Mouse (Mus musculus) mouse embryonic stem cell (cell line): ENCODE data around the gene Slc29a2.

Source experiments
- in situ Hi-C, 2 experiments: fragments of 300-500 bp; cut with MboI; formaldehyde crosslinking; loops; 1 replicate in 1 of 2; 3 replicates in 1 of 2; pipeline ENCODE4 v1.14.3; 2019 to 2020; ENCODE audit warnings: low sequenced_read_pairs in 2 of 2, low pct_unique_long_range_greater_than_20kb in 1 of 2, mixed read lengths in 1 of 2; ENCODE audit not compliant: unreplicated experiment in 1 of 2

Slc29a2 gene

DNA sequence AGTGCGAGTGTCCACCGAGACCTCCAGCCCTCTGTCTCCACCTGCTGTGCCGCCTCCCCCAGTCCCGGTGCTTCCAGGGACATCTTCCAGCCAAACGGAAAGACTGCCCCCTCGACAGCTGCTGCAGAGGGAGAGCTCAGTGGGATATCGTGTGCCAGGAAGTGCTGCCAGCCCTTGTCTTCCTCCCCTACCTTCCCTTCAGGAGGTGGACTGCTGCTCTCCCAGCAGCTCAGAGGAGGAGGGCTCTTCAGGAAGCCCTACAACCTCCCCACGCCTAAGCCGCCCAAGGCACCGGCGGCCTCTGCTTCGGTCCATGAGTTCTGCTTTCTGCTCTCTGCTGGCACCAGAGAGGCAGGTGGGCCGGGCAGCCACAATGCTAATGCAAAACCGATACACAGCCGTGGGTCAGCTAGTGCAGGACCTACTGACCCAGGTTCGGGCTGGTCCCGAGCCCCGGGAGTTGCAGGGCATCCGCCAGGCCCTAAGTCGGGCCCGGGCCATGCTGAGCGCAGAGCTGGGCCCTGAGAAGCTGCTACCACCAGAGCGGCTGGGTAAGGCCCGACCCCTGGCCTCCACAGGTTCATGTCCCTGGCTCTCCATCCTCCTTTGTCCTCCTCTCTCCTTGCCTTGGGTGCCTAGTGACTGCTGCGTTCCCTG lies 28.6 kb downstream of the Slc29a2 start:
- in situ Hi-C loops, result no loop called here

DNA sequence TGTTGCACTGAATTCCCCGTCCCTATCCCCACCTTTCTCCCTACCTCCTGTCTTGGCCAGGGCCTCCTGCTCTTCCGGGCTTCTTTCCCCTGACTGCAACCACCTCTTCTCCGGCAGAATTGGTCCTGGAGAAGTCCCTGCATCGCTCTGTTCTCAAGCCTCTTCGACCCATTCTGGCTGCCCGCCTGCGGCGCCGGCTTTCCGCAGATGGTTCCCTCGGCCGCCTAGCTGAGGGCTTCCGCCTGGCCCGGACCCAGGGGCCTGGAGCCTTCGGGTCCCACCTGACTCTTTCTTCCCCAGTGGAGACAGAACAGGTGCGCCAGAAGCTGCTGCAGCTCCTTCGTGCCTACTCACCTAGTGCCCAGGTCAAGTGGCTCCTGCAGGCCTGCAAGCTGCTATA lies 29.2 kb downstream of the Slc29a2 start:
- in situ Hi-C loops, result no loop called here

DNA sequence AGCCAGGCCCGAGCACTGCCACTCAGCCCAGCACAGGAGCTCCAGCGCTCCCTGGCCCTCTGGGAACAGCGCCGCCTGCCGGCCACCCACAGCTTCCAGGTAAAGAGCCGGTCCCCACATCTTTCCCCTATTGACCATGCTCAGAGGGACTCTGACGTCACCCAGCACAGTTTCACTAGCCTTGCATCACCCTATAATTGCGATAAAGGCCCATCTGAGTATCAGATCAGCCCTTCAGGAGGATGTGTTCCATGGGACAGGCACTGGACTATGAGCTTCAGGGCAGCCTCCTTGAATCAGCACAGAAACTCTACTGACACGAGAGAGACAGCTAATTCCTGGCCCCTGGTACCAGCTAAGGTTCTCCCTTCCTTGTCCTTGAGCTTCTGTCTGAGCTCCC lies 30.2 kb downstream of the Slc29a2 start:
- in situ Hi-C loops, result no loop called here

DNA sequence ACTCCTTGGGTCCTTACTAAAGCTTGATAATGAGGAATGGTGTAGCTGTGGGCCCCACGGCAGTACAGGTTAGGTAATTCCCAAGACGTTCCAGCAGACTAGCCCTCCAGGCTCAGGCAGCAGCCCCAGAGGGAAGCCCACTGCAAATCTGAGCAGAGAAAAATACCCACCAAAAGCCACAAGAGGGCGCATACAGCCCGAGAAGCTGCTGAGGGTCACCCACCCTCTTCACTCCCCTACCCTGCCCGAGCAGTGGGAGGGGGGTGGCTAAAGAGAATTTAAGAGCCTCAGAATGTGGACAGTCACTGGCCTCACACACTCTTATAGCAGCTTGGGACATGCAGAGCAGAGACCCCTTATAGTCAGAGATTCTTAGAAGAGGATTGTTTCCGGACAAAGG lies 32.6 kb downstream of the Slc29a2 start:
- in situ Hi-C loops, result no loop called here

DNA sequence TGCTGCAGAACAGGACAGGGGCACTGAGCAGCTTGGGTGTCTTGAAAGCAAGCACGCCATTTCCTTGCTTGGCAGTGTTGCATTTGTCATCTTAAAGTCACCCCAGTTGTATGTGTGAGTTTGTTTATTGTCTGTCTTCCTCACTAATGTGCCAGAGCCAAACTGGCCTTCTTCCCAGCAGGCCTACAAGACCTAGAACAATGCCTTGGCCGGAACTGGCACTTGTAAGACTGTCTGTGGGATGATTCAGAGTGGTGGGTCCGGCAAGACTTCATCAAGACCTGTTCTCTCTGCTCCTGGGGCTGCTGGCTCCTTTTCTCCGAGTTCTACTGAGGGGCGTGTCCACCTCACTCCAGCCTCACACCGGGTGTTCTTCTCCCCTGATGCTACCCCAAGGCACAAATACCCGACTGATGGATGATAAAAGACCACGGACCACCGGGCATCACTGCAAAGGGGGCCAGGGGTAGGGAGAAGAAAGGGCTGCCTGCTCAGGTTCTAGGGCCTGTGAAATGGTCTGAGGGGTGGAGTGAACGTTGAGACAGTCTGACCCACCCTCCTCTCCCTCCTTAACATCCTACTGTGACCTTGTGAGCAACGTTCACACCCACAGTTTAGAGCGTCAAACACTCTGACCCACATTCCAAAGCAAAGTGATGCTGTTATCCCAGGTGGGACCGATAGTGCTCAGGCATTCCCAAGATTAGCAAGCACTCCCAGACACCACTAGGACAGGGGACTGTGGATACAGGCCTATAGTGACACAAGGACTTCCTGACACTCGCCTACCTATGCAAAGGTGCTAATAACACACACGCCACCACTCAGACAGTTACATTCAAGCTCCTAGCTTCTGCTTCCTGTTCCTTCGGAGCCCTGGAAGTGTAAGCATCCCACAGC lies 34.5 kb downstream of the Slc29a2 start:
- in situ Hi-C loops, result no loop called here

DNA sequence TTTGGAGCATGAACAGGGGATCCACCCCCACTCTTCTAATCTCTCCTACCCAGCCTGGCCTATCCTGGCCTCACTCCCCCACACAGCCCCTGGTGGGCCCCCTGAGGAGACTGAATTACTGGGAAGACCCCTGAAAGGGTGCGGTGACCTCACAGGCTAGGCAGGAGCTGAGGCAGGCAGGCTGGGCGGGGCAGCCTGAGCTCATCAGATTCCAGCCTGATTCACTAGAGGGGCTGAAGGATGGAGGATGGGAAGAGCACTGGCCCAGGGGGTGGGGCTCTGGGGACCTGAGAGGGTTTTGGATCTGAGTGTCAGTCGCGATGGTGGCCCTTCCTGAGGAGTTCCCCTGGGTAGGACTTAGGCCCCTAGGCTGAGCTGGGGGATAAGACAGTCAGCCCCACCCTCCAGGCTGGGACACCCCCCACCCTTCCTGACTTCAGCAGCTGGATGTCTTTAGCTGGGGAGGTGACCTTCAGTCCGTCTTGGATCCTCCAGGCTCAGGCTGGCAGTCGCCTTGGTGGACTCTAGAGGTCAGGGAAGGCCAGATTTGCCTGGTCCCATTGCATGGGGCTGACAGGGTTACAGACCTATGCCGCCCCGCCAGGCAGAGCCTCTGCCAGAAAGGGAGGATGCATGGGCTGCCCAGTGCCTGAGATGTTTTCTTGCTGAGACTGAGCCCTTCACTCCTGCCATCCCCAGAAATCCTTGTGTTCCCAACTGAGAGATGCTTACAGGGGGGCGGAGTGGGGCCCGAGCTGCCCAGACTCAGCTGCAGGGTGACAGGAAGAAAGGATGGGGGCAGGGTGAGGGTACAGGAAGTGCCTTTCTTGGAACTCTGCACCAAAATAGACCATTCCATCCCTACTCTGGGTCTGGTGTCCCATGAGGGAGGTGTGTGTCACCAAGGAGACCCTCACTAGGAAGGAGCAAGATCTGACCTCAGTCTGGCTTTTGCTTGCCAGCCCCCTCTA lies 35.4 kb downstream of the Slc29a2 start:
- in situ Hi-C loops, result no loop called here

DNA sequence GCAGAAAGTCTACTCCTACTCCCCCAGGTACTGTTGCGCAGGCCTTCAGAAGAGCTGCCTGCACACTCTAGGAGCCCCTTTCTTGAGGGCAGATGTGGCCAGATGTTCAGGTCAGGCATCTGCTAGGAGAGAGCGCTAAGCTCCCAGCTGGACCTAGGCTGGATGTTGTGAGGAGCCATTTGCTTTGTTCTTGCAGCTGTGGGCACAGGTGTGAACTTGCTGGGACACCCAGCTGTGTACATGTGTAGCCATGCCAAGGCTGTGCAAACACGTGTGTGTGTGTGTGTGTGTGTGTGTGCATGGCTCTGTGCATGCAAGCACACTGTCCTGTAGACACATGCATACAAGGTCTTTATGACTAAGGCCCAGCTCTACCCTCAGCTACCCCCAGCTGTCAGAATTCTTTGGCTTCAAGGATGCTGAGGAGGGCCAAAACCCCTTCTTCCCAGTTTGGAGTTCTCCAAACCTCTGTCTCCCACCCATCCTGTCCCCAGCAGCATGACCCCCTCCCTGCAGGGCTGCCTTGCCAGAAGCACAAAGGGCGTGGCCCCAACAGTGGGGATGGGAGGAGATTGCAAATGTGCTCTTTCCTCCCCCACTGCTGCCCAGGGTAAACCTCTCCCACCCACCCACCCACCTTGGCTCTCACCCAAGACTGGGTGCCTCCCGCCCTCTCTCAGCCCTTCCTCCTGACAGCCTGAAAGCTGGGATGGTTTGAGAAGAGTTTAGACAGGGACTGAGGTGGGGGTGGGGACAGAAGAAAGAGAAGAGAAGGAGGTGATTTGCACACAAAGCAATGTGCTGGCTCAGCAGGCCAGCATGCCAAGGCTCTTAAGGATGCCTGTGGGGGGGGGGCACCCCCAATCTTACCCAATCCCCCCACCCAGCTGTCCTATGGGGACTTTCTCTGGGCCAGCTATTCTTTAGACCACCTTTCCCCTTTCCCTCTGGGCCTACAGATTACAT lies 37.0 kb downstream of the Slc29a2 start:
- in situ Hi-C loops, result no loop called here

DNA sequence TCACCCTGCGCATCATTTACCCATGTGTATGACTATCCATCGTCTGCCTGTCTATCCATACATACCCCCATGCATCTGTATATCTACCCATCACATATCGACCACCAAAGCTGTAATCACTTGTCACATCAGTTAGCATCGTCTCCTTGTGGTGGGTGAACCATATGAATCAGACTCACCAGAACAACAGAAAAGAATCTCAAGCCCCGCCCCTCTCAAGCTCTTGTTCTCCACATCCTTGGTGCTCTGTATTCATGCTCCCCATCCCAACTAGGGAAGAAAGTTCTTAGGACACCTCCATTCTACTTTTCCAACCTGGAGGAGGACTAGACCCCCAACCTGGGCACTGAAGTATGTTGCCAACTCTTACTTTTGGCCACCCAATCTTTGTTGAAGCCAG lies 38.4 kb downstream of the Slc29a2 start:
- in situ Hi-C loops, result no loop called here

DNA sequence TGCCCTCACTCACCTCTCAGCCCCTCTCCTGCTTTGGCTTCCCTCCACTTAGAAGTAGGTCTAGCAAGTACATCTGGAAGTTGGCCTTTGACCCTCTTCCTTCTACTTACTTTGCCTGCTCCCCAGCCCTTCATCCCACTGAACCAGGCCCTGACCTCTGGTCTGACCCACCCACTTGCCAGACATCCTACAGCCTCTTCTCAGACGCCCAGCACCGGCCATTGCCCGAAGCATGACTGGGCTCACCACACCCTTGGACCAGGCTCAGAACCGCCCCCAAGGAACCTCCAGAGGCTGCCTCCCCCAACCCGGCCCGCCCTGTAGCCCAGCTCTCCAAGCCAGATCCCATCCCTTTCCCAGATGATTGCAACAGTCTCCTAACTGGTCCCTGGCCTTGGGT lies 38.8 kb downstream of the Slc29a2 start:
- in situ Hi-C loops, result no loop called here

DNA sequence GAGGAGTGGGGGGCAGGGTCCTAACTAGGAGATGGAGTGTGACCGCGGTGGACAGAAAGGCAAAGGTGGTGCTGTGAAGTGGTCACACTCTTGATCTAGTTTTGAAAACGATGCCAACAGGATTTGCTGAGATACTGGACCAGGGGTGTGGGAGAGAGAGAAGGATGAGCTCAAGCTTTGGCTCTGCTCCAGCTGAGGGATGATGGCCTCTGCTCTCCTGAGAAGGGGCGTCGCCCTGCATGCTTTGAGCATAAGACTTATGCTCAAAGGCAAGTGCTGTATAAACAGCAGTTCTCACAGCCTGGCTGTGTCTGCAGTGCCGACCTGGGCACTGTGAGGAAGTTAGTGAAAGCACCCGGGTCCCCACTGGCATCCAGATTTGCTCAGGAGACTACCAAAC lies 41.4 kb downstream of the Slc29a2 start:
- in situ Hi-C loops, result no loop called here

DNA sequence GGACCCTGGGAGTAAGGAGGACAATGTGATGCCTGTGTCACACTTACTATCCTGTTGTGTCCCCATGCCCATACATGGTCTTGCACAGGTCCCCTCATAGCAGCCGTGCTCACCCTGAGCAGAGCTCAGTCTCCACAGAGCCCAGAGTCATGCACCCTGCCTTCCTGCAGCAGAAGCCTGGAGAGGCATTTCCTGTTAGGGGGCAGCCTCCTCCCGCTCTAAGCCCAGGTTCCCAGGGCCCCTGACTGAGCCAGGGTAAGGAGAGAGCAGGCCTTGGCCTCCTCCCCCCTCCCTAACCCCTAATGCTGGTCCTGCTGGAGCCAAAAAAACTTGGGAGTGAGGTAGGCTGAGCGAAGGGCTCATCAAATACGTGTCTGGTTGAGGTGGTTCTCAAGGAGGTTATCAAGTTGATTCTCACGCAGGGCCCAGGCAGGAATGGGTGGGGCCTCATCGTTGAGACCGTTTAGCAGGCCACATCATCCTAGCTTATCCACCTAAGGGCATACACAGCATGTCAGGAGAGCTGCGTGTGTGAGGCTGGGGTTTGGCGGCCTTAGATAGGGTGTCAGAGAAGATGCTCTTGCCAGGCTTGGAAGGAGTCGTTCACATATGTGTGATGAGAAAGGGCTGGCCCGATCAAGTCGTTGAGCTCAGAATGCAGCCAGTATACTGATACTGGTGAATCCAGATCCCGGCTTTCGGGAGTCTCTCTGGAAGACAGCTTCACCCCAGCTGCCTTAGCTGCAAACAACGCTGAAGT lies 43.6 kb downstream of the Slc29a2 start:
- in situ Hi-C loops, result no loop called here

DNA sequence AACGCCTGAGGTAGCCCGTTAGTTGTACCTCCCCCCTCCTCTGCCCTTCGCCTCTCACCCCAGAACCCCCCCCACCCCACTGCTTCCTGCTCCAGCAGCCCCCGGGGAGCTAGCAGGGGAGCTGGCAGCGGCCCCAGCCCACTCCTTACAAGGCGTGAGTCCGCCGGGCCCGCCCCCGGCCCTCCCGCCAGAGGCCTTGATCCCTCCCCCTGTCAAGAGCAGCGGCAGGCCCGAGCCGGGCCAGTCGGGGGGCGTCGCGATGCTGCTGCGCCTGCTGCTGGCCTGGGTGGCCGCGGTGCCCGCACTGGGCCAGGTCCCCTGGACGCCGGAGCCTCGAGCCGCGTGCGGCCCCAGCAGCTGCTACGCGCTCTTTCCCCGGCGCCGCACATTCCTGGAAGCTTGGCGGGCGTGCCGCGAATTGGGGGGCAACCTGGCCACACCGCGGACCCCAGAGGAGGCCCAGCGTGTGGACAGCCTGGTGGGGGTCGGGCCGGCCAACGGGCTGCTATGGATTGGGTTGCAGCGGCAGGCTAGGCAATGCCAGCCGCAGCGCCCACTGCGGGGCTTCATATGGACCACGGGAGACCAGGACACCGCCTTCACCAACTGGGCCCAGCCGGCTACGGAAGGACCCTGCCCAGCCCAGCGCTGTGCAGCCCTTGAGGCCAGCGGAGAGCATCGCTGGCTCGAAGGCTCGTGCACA lies 44.4 kb downstream of the Slc29a2 start, which contains the start of gene Cd248:
Gene Cd248 (plus strand): TSS at position 212 of the 703 bp plus-strand sequence.
- in situ Hi-C loops, result no loop called here

DNA sequence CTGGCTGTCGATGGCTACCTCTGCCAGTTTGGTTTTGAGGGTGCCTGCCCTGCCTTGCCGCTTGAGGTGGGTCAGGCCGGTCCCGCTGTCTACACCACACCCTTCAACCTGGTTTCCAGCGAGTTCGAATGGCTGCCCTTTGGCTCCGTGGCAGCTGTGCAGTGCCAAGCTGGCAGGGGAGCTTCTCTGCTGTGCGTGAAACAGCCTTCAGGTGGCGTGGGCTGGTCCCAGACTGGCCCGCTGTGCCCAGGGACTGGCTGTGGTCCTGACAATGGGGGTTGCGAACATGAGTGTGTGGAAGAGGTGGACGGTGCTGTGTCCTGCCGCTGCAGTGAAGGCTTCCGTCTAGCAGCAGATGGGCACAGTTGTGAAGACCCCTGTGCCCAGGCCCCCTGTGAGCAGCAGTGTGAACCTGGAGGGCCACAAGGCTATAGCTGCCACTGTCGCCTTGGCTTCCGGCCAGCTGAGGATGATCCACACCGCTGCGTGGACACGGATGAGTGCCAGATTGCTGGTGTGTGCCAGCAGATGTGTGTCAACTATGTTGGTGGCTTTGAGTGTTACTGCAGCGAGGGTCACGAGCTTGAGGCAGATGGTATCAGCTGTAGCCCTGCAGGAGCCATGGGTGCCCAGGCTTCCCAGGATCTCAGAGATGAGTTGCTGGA lies 45.0 kb downstream of the Slc29a2 start:
- in situ Hi-C loops, result no loop called here

DNA sequence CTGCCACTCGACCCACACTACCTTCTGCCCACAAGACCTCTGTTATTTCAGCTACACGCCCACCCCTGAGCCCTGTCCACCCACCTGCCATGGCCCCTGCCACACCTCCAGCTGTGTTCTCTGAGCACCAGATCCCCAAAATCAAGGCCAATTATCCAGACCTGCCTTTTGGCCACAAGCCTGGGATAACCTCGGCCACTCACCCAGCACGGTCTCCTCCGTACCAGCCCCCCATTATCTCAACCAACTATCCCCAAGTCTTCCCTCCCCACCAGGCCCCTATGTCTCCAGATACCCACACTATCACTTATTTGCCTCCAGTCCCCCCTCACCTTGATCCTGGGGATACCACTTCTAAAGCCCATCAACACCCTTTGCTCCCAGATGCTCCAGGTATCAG lies 45.8 kb downstream of the Slc29a2 start:
- in situ Hi-C loops, result no loop called here

DNA sequence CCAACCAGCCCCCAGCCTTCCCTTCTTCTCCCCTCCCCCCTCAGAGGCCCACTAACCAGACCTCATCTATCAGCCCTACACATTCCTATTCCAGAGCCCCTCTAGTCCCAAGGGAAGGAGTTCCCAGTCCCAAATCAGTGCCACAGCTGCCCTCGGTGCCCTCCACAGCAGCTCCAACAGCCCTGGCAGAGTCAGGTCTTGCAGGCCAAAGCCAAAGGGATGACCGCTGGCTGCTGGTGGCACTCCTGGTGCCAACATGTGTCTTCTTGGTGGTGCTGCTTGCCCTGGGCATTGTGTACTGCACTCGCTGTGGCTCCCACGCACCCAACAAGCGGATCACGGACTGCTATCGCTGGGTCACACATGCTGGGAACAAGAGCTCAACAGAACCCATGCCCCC lies 46.3 kb downstream of the Slc29a2 start:
- in situ Hi-C loops, result no loop called here

DNA sequence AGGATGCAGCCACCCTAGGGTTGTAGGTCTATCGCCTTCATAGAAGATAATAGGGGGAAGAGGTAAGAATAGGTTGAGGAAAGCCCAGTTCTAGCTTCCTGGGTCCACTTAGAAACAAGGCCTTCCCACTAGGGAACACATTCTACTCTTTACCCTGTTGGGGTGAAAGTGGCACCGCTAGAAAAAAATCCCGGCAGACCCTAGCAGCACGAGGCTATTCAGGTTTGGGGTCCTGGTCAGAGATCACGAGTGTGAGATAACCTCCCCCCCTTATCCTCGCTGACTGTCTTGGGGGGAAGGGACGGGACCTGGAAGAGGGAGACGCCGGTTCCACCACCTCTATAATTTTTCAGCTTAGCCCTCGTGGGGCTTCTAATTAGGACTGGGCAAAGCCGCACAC lies 47.4 kb downstream of the Slc29a2 start:
- in situ Hi-C loops, result no loop called here
